In the genomic region with DNA sequence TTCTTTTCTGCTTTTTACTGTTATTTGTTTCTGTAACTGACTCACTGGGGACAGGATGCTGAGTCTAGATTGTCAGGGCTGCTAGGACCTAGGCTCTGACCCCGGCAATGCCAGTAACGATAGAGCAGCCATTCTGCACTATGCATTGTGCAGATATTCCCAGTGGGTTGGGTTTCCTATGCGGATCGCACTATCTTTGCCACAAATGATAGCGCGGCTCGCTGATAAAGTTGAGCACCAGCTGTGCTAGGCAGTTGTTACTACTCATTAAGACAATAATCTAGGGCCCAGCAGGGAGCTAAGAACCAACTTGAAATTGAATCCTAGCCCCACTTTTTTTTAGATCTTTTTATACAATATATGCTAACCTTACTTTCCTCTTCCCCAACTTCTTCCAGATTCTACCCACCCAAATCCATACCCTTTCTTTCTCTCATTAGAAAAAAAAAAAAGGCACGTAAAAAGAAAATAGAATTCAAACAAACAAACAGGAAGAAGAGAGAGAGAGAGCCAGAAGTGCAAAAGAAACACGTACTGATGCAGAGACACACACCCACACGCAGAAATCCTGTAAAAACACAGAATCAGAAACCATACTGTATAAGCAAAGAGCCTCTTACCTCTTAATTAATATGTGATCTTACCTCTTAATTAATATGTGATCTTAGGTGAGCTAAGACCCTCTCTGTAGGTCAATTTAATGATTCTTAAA, we compare ENCODE assay signal across 10 mouse cellular contexts.
DNase-seq lines count a peak whose midpoint lies in the region; ATAC-seq lines count a peak whose summit lies in the region.
"Had no signal": no experiment of that assay in that cellular context is flagged by ENCODE, and none has a peak within 500 bp of the region (broad histone marks: within the 10 kb centered on the region; RNA-seq: fewer than 3 reads in every experiment).

No protein-coding gene starts in this region.

- H3K9me3 ChIP-seq in heart, embryonic 12.5 days (replicated peaks), result no peaks in the 10 kb centered on the region
- no peaks in the 10 kb centered on the region for H3K9me3 ChIP-seq in embryonic facial prominence, embryonic 14.5 days (ENCODE audit: control insufficient read depth, low read length)
- H3K9me3 ChIP-seq in liver, embryonic 13.5 days (replicated peaks), result no peaks in the 10 kb centered on the region
- no peaks in the 10 kb centered on the region for H3K9me3 ChIP-seq in kidney, embryonic 15.5 days (replicated peaks)
- H3K9me3 ChIP-seq: G1E had no signal

- H3K27me3 ChIP-seq in heart, embryonic 12.5 days (replicated peaks), result no peaks in the 10 kb centered on the region
- no peaks in the 10 kb centered on the region for H3K27me3 ChIP-seq in embryonic facial prominence, embryonic 14.5 days (replicated peaks; ENCODE audit: control insufficient read depth, insufficient read depth, low read length)
- peaks cover 34% of the 10 kb centered on the region for H3K27me3 ChIP-seq in liver, embryonic 13.5 days
- H3K27me3 ChIP-seq in kidney, embryonic 15.5 days, result 0 out of 2 replicates have a peak, but pooled peaks cover 3% of the 10 kb centered on the region

- H3K9ac ChIP-seq in heart, embryonic 12.5 days, result peak overlapping the region; percentile 14; the same call in 1 of the 2 replicates
- no peak overlapping the region for H3K9ac ChIP-seq in embryonic facial prominence, embryonic 14.5 days (ENCODE audit: low read depth, low read length)
- H3K9ac ChIP-seq in liver, embryonic 13.5 days, result no peak overlapping the region
- H3K9ac ChIP-seq in kidney, embryonic 15.5 days, result no peak overlapping the region

- peak overlapping the region; percentile 77 for H3K4me2 ChIP-seq in heart, embryonic 12.5 days
- H3K4me2 ChIP-seq in embryonic facial prominence, embryonic 14.5 days (ENCODE audit: low read depth, low read length), result peak overlapping the region; percentile 55; the same call in 1 of the 2 replicates
- peak overlapping the region; percentile 55 for H3K4me2 ChIP-seq in liver, embryonic 13.5 days
- no peak overlapping the region for H3K4me2 ChIP-seq in kidney, embryonic 15.5 days

- H3K4me3 ChIP-seq in heart, embryonic 12.5 days, result no peak overlapping the region
- no peak overlapping the region for H3K4me3 ChIP-seq in embryonic facial prominence, embryonic 14.5 days (ENCODE audit: low read depth, low read length)
- no peak overlapping the region for H3K4me3 ChIP-seq in liver, embryonic 13.5 days (replicated peaks)
- H3K4me3 ChIP-seq in kidney, embryonic 15.5 days (replicated peaks), result no peak overlapping the region

- no peaks in the 10 kb centered on the region for H3K36me3 ChIP-seq in heart, embryonic 12.5 days
- no peaks in the 10 kb centered on the region for H3K36me3 ChIP-seq in embryonic facial prominence, embryonic 14.5 days (ENCODE audit: control insufficient read depth, insufficient read depth, low read length)
- no peaks in the 10 kb centered on the region for H3K36me3 ChIP-seq in liver, embryonic 13.5 days
- no peaks in the 10 kb centered on the region for H3K36me3 ChIP-seq in kidney, embryonic 15.5 days
- H3K36me3 ChIP-seq: G1E had no signal

- intact Hi-C loops in heart, postnatal 10 days (cut with DNase I), result no loop called here

- no peak overlapping the region for H3K27ac ChIP-seq in heart, embryonic 12.5 days (ENCODE audit: poor library complexity, severe bottlenecking)
- H3K27ac ChIP-seq in embryonic facial prominence, embryonic 14.5 days (replicated peaks; ENCODE audit: low read depth, low read length), result peak overlapping the region; percentile 82
- no peak overlapping the region for H3K27ac ChIP-seq in liver, embryonic 13.5 days
- H3K27ac ChIP-seq in kidney, embryonic 15.5 days, result no peak overlapping the region

- 30% methylated on average over 10 of the region's 10 CpGs for WGBS in heart, embryonic 12.5 days
- WGBS in embryonic facial prominence, embryonic 14.5 days, result 74% methylated on average over 10 of the region's 10 CpGs
- WGBS in liver, embryonic 13.5 days (ENCODE audit: insufficient replicate concordance), result 32% methylated on average over 10 of the region's 10 CpGs
- 72% methylated on average over 10 of the region's 10 CpGs for WGBS in kidney, embryonic 15.5 days

- DNase-seq in heart, postnatal 10 days, result no peak
- DNase-seq in A20 (ENCODE audit: low read depth, low spot score), result peak; percentile 72
- no peak for DNase-seq in embryonic facial prominence, embryonic 14.5 days (ENCODE audit: low spot score)
- peak; percentile 33 for DNase-seq in liver, embryonic 13.5 days
- no peak for DNase-seq in adrenal gland, postnatal 10 days
- no peak for DNase-seq in adrenal gland, postnatal 25 days
- DNase-seq: kidney, postnatal 25 days had no signal

- peaks cover 23% of the 10 kb centered on the region for H3K4me1 ChIP-seq in heart, embryonic 12.5 days (replicated peaks)
- H3K4me1 ChIP-seq in embryonic facial prominence, embryonic 14.5 days (ENCODE audit: control insufficient read depth, insufficient read depth, low read length), result peaks cover 20% of the 10 kb centered on the region
- peaks cover 26% of the 10 kb centered on the region for H3K4me1 ChIP-seq in liver, embryonic 13.5 days (replicated peaks)
- H3K4me1 ChIP-seq in kidney, embryonic 15.5 days, result peaks cover 33% of the 10 kb centered on the region

- ATAC-seq in heart, embryonic 12.5 days (ENCODE audit: insufficient number of reproducible peaks, low FRiP score), result no peak
- no peak for ATAC-seq in embryonic facial prominence, embryonic 14.5 days (ENCODE audit: low read depth)
- peak; percentile 82 for ATAC-seq in liver, embryonic 13.5 days (ENCODE audit: low read depth)
- no peak for ATAC-seq in kidney, embryonic 15.5 days (replicated peaks; ENCODE audit: low FRiP score)

Comparison
In these comparisons a context has a peak if more than half of its experiments do, and no peak if none do; other contexts are left out.
1. DNase-seq: peak in A20 (single experiment) and liver, embryonic 13.5 days (single experiment); none in heart, postnatal 10 days (0 of 2), embryonic facial prominence, embryonic 14.5 days (single experiment), adrenal gland, postnatal 10 days (single experiment) and adrenal gland, postnatal 25 days (single experiment).